Mouse (Mus musculus): ENCODE data around the gene Dand5.

The Dand5 gene

DNA sequence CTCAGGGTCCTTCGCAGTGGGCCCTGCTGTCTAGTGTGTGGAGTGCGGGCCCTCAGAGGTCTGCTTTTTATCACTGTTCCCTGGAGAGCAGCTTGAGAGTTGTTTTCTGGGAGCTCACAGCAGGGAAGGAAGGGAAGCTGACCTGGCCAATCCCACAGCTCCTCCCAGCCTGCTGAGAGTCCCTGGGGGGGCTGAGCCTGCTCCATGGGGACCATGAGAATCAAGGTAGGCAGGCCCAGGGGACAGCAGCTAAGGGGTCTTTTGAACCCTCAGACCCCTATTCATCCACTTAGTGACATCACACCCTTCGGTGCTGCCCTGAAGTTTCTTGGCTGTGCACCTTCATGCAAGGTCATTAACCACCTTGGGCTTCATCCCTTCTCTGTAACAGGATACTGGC, at the start of gene Dand5:
Gene Dand5, minus strand, starts transcription at position 101 of the 400 bp plus-strand sequence.
- DNase-seq: no peak

- DNase-seq: peak; percentile 85
These were observed 49.0 kb upstream of the Dand5 start, which contains the start of gene Syce2 for GRCm38 (mm10) chr8:84871376-84872308. Gene Syce2 (plus strand): TSS chr8:84872111.

DNA sequence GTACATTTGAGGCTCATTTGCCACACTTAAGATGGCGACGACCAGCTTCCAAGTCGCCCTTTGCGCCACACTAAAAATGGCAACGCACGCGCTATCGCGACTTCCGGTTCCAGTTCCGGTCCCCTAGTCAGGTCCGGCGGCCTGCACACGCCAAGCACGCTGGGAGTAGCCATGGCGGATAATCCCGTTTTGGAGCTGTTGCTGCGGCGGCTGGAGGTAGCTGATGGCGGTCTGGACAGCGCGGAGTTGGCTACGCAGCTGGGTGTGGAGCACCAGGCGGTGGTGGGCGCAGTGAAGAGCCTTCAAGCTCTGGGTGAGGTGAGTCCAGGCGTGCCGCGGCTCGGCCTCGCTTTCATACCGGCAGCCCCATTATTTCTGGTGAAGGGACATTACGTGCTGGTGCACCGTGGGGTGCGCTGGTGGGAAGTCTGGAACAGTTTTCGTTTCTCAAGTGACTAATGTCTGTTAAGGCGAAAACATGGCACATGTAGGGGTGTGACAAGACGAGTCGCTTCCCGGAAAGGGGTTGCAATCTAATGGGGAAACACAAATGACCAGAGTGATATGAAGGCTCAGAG, 34.3 kb upstream of the Dand5 start, which contains the start of gene Farsa:
Gene Farsa, plus strand, starts transcription at position 126 of the 578 bp plus-strand sequence.
- peak; percentile 94 for DNase-seq

GRCm38 (mm10) chr8:84856434-84856833, 33.8 kb upstream of the Dand5 start:
- DNase-seq: no peak

GRCm38 (mm10) chr8:84847684-84848435, 25.2 kb upstream of the Dand5 start:
- no peak for DNase-seq

- peak; percentile 99 for DNase-seq
These were observed 24.3 kb upstream of the Dand5 start, which contains the start of gene Calr for GRCm38 (mm10) chr8:84846722-84847572. Gene Calr (minus strand): TSS chr8:84846934.

- no peak for DNase-seq
These were observed 23.6 kb upstream of the Dand5 start for GRCm38 (mm10) chr8:84846094-84846721.

GRCm38 (mm10) chr8:84845355-84846093, 22.9 kb upstream of the Dand5 start:
- DNase-seq: peak; percentile 42

DNA sequence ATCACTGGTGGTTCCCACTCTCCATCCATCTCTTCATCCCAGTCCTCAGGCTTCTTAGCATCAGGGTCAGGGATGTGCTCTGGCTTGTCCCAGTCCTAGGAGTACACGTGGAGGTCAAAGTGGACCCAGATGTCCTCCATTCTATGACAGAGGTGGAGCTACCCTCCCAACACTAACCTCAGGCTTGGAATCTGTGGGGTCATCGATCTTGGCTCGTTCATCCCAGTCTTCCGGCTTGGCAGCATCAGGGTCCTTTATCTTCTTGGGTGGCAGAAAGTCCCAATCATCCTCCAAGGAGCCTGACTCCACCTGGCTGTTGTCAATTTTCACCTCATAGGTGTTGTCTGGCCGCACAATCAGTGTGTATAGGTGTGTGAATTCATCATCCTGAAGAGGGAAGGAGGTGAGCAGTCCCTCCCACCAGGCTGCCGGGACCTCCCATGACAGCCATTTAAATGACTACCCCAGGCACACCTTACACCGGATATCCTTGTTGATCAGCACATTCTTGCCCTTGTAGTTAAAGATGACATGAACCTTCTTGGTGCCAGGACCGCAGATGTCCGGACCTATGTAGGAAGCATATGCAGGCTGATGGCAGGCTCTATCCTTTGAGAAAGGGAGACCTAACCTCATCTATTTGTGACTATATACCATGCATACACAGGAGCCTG, 21.9 kb upstream of the Dand5 start:
- DNase-seq: no peak

GRCm38 (mm10) chr8:84841514-84841913, 18.9 kb upstream of the Dand5 start:
- DNase-seq: no peak

DNA sequence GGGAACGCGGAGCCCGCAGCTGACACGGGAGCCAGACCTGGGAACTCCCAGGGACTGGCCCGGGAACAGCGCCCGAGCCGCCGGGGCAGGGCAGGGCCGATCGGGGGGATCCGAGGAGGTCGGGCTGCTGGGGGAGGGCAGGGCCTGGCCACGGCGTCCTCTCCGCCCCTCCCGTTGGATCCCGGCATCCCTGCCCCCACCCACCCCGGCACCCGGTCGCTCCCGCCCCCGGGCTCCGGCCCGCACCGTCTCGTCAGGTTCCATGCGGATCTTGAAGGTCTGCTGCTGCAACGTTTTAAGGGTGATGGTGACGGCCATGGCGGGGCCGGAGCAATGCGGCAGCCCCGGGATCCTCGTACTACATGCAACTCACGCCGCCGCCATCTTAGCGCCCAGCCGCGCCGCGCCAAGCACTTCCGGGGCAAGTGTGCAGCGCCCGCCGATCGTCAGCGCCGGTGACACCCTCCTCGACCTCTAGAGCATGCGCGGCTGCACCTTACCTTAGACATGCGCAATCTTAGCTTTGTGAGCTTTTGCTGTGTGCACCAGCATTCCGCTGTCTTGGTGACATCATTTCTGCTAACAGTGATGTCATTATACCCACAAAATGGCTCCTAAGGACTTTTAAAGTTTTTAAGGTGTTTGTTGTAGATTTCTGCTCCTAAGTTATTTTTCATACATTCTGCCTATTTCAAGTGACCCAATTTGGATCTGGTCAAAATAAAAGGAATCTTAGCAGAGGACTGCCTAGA, 17.8 kb upstream of the Dand5 start, which contains the start of gene Rad23a:
Gene Rad23a, minus strand, starts transcription at position 418 of the 752 bp plus-strand sequence.
- peak; percentile 90 for DNase-seq

DNA sequence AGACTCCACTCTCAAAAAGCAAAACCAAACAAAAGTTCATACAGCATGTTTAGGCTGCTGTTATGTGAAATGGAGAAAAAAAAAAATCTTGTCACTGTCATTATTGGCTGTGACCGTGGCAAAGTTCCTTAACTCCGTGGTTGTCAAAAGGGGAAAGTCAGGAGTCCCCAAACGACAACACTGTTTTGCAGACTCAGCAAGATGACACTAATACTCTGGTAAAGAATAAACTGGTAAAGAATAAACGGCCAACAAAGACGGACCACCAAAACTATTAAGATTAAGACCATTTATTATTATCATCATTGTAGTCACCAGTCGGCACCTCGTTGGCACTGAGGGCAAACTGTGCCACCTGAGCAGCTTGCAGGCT, 17.2 kb upstream of the Dand5 start:
- no peak for DNase-seq

DNA sequence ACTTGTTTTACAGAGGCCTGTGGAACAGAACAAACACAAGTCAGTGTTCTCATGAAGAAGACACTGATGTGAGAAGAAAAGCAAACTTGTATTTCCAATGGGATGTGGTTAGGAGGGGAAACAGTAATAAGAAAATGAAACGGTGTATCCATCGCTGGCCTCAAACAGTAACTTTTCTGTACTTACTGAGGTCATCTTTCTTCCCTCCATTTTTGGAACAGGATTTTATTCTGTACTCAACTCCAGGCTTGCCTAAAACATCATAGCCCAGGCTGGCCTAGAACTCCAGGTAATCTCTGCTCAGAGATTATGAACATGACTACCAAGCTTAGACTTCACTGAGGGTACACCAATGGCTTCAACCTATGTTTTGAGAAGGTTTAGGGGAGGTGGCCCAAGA, 16.8 kb upstream of the Dand5 start:
- no peak for DNase-seq

DNA sequence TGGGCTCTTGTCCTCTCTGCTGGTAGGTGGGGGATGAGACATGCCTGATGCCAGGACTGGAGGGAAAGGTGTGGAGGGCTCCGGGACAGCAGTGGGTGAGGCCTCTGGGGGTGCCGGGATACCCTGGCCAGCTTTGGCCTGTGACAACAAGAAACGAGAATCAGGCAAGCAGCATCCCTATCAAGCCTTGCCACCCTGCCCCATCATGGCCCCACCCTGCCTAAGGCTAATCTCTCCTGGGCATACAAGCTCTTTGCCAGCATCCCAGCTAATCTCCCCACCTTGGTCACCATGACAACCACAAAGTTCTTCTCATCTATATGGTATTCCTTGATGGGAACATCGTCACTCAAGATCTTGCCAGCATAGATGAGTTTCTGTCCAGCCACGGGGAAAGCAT, 15.9 kb upstream of the Dand5 start:
- DNase-seq: no peak

GRCm38 (mm10) chr8:84837912-84838470, 15.4 kb upstream of the Dand5 start:
- no peak for DNase-seq

GRCm38 (mm10) chr8:84837149-84837911, 14.7 kb upstream of the Dand5 start:
- DNase-seq: no peak

DNA sequence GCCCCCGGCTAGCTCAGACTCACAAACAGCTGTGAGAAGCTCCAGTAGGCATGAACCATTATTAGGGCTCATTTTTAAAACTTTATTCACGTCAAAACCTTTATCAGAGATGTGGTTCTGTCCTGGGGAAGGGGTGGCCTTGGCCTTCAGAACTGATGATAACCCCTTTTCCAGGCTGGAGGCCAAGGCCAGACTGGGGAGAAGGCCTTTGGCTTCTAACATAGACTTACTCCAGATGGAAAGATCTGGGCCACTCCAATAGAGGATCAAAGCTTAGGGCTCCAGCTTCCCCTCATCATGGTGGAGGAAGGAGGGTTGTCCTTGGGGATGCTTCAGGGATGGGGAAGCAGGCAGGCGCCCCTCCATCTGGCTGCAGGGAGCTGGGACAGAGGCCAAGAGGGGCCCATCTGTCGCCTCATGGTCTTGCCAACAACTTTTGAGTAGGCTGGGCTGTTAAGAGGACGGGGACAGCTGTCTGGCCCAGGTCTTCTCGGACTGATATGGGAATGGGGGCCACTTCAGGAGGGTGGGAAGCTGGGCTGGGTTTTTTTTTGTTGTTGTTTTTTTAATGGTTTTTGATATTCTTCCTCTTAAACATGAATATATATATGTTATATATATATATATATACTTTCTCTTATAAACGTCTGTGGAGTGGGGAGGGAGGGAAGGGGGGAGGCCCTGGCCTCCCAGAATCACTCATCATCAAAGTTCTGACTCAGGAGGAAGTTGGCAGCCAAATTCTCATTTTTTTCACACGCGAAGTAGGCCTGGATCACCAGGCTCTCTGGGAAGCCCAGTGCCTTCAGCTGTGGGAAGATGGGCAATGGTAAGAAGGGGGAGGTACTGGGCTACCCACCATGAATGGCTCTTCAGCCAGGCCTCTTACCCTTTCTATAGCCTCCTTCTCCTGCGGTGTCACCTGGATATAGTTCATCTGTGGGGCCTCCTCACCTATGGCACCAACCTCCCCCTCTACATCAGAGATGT, 12.5 kb upstream of the Dand5 start:
- DNase-seq: no peak
